Mouse (Mus musculus): ENCODE data around the gene Ogfrl1. TPM values are rescaled to one million over a fixed set of nuclear protein-coding genes. Genes with fewer than 3 reads are reported as not detected.
A peak's percentile ranks its signal among the peaks of the same experiment; 100 is the strongest.

The Ogfrl1 gene
- polyA plus RNA-seq, 1 experiment from 2014 or later: 12.2 TPM

GRCm38 (mm10) chr1:23320591-23321195 is 76.9 kb downstream of the Ogfrl1 start:
- Histone ChIP-seq H3K4me2 (ENCODE audit: low read length) (peak overlapping the region; percentile 42), H3K4me3 (replicated peaks; ENCODE audit: low read depth, low read length) (no peak overlapping the region), H3K27ac (replicated peaks; ENCODE audit: low read depth, low read length) (no peak overlapping the region), H3K4me1 (ENCODE audit: control insufficient read depth, insufficient read depth, low read length) (peaks cover 6% of the 10 kb centered on the region), H3K9ac (replicated peaks; ENCODE audit: low read length) (no peak overlapping the region), H3K27me3 (ENCODE audit: control insufficient read depth, insufficient read depth, low read length) (no peaks in the 10 kb centered on the region), H3K36me3 (ENCODE audit: control insufficient read depth, insufficient read depth, low read length) (no peaks in the 10 kb centered on the region), H3K9me3 (ENCODE audit: control insufficient read depth, low read length) (no peaks in the 10 kb centered on the region)
- ATAC-seq (ENCODE audit: low FRiP score, low TSS enrichment): peak; percentile 29; the same call in 1 of the 2 replicates
- WGBS: 86% methylated on average over 7 of the region's 7 CpGs
- DNase-seq: no peak
